Mouse (Mus musculus): ENCODE measurements around the gene Fggy. TPM values are rescaled to one million over a fixed set of nuclear protein-coding genes. Genes with fewer than 3 reads are reported as not detected.
A peak's percentile ranks its signal among the peaks of the same experiment; 100 is the strongest.

Gene Fggy
- polyA plus RNA-seq, 1 experiment from 2014 or later = 10.9 TPM

GRCm38 (mm10) chr4:95556663-95557332 lies 509 bp upstream of the Fggy start:
- H3K4me2 ChIP-seq = peak overlapping the region; percentile 74
- peaks cover 6% of the 10 kb centered on the region; the same call in 1 of the 2 replicates for H3K4me1 ChIP-seq
- WGBS = 22% methylated on average over 16 of the region's 16 CpGs
- H3K4me3 ChIP-seq (replicated peaks) = peak overlapping the region; percentile 43
- ATAC-seq (ENCODE audit: insufficient read depth, low FRiP score, low read depth) = no peak
- H3K9ac ChIP-seq = peak overlapping the region; percentile 17; the same call in 1 of the 2 replicates
- H3K9me3 ChIP-seq = no peaks in the 10 kb centered on the region
- H3K27ac ChIP-seq = peak overlapping the region; percentile 93
- no peaks in the 10 kb centered on the region for H3K27me3 ChIP-seq (replicated peaks)
- no peaks in the 10 kb centered on the region for H3K36me3 ChIP-seq

DNA sequence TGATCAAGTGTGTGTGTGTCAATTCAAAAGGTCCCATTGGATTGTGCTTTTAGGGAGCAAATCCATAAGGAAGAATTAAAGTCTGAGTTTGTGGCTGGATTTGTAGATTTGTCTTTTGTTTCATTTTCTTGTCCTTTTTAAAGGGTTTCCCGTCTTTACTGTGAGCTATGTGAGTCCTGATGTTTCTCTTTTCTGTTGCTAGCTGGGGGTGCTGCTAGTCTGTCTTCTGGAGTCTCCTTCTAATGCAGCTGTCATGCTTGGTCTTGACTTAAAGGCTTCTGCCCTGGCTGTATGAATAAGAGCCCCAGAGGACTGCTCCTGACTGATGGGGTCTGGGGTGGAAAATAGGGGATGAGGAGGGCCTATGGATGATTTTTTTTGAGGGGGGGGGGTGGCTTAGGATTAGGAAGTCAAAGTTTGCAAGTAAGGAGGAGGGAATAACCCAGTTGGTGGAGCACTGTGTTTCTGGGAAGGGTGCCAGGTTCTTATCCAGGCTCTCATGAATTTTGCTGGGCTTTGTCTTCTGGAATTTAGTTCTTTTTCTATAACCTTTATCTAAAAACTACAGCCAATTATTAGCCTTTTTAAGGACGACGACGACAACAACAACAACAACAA lies 1.1 kb downstream of the Fggy start:
- peaks cover 6% of the 10 kb centered on the region; the same call in 1 of the 2 replicates for H3K4me1 ChIP-seq
- H3K36me3 ChIP-seq = no peaks in the 10 kb centered on the region
- H3K9me3 ChIP-seq = no peaks in the 10 kb centered on the region
- no peak overlapping the region for H3K4me3 ChIP-seq (replicated peaks)
- no peak overlapping the region for H3K9ac ChIP-seq
- H3K4me2 ChIP-seq = no peak overlapping the region
- peak overlapping the region; percentile 93 for H3K27ac ChIP-seq
- no peaks in the 10 kb centered on the region for H3K27me3 ChIP-seq (replicated peaks)
- no peak for ATAC-seq (ENCODE audit: insufficient read depth, low FRiP score, low read depth)
- WGBS = 60% methylated on average over 4 of the region's 4 CpGs

DNA sequence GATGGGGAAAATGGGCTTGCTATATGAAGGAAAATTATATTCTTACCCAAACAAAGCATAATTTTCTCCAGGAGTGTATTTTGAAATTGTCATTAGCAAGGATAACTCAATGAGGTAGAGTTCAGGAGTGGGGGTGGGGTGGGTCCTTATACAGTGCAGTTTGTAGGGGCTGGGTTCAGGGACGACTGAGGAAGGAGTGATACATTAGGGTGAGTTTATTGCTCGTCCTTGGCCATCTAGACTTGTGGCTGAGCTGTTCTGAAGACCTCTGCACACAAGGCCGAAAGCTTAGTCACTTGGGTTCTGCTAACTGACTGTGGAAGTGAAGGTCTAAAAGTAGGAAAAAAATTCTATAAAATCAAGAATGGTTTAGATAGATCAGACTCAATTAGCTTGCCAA lies 14.3 kb downstream of the Fggy start:
- H3K27me3 ChIP-seq (replicated peaks) = no peaks in the 10 kb centered on the region
- no peaks in the 10 kb centered on the region for H3K4me1 ChIP-seq
- no peak overlapping the region for H3K9ac ChIP-seq
- no peak overlapping the region for H3K4me3 ChIP-seq (replicated peaks)
- WGBS = 78% methylated on average over 3 of the region's 3 CpGs
- ATAC-seq (ENCODE audit: insufficient read depth, low FRiP score, low read depth) = no peak
- H3K27ac ChIP-seq = no peak overlapping the region
- no peak overlapping the region for H3K4me2 ChIP-seq
- H3K36me3 ChIP-seq = no peaks in the 10 kb centered on the region
- no peaks in the 10 kb centered on the region for H3K9me3 ChIP-seq

DNA sequence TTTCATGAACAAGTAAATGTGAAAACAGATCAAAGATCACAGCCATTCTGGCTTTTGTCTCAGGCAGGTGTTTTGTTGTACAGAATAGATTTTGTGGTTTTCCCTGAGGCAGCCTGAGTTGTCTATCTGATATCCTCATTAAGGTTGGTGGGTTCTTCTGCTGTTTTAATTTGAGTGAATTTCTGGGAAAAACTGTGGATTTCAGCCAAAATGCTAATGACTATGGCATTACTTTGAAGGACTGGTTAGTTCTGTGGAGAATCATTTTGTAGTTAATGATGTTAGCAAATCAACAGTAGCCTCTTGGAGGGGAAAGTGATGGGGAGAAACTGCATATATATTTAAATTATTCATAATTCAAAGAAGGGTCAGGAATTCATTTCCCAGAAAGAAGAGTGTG lies 16.4 kb downstream of the Fggy start:
- H3K27me3 ChIP-seq (replicated peaks) = no peaks in the 10 kb centered on the region
- no peaks in the 10 kb centered on the region for H3K9me3 ChIP-seq
- H3K4me3 ChIP-seq (replicated peaks) = no peak overlapping the region
- no peaks in the 10 kb centered on the region for H3K4me1 ChIP-seq
- no peak overlapping the region for H3K4me2 ChIP-seq
- ATAC-seq (ENCODE audit: insufficient read depth, low FRiP score, low read depth) = no peak
- H3K36me3 ChIP-seq = no peaks in the 10 kb centered on the region
- no peak overlapping the region for H3K9ac ChIP-seq
- H3K27ac ChIP-seq = no peak overlapping the region

DNA sequence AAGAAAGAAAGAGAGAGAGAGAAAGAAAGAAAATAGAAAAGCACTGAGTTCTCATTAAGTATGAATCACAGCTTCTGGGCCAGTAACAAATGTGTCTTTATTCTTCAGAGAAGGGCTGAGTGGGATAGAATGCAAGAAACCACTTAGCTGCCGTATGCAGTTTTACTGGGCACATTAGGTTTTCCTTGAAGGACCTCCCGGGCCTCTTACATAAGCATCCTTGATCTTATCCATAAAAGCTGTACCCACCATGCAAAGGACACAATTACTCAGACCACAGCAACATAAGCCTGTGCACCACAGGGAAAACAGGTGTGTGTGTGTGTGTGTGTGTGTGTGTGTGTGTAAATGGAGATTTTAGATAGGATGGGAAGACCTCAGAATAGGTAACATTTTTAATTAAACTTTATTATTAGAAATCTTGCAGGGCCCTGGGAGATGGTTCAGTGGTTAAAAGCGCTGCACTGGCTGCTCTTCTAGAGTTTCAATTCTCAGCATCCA lies 18.2 kb downstream of the Fggy start:
- WGBS = 79% methylated on average over 3 of the region's 3 CpGs
- H3K27ac ChIP-seq = no peak overlapping the region
- no peaks in the 10 kb centered on the region for H3K4me1 ChIP-seq
- H3K9me3 ChIP-seq = no peaks in the 10 kb centered on the region
- no peak for ATAC-seq (ENCODE audit: insufficient read depth, low FRiP score, low read depth)
- no peaks in the 10 kb centered on the region for H3K36me3 ChIP-seq
- no peak overlapping the region for H3K9ac ChIP-seq
- no peak overlapping the region for H3K4me3 ChIP-seq (replicated peaks)
- H3K4me2 ChIP-seq = no peak overlapping the region
- no peaks in the 10 kb centered on the region for H3K27me3 ChIP-seq (replicated peaks)

DNA sequence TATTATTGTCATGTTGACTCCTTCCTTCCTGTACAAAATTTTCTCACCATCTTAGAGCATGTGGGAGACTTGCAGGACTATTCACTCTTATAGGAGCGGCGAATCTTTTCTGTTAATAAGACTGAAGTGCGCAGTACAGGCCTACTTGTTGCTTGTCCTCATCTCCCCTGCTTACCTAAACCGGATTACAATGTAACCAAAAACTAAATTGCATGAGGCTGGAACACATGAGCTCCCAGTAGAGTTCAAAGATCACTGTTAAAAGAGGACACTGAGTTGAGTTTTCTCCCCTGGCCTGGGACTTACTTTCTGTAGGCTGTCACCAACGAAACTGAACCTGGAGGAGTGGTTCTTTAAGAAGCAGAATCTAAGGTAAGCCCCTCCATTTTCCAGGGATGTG lies 21.9 kb downstream of the Fggy start:
- no peaks in the 10 kb centered on the region for H3K4me1 ChIP-seq
- no peak for ATAC-seq (ENCODE audit: insufficient read depth, low FRiP score, low read depth)
- 83% methylated on average over 5 of the region's 5 CpGs for WGBS

GRCm38 (mm10) chr4:95584107-95584762 lies 26.9 kb downstream of the Fggy start:
- 73% methylated on average over 4 of the region's 4 CpGs for WGBS
- Histone ChIP-seq H3K4me1 (no peaks in the 10 kb centered on the region), H3K9me3 (no peaks in the 10 kb centered on the region), H3K27ac (no peak overlapping the region), H3K9ac (no peak overlapping the region), H3K4me2 (no peak overlapping the region), H3K4me3 (replicated peaks) (no peak overlapping the region), H3K27me3 (replicated peaks) (no peaks in the 10 kb centered on the region), H3K36me3 (no peaks in the 10 kb centered on the region)
- no peak for ATAC-seq (ENCODE audit: insufficient read depth, low FRiP score, low read depth)

More for the DNA sequence above, 21.9 kb downstream of the Fggy start:
- Histone ChIP-seq H3K9me3 (no peaks in the 10 kb centered on the region), H3K4me2 (no peak overlapping the region), H3K9ac (no peak overlapping the region), H3K27me3 (replicated peaks) (no peaks in the 10 kb centered on the region), H3K4me3 (replicated peaks) (no peak overlapping the region), H3K36me3 (no peaks in the 10 kb centered on the region), H3K27ac (no peak overlapping the region)

GRCm38 (mm10) chr4:95586274-95587001 lies 29.1 kb downstream of the Fggy start:
- no peaks in the 10 kb centered on the region for H3K9me3 ChIP-seq
- H3K36me3 ChIP-seq = no peaks in the 10 kb centered on the region
- H3K4me3 ChIP-seq (replicated peaks) = no peak overlapping the region
- ATAC-seq (ENCODE audit: insufficient read depth, low FRiP score, low read depth) = no peak
- no peak overlapping the region for H3K4me2 ChIP-seq
- 56% methylated on average over 4 of the region's 4 CpGs for WGBS
- no peaks in the 10 kb centered on the region for H3K4me1 ChIP-seq
- no peaks in the 10 kb centered on the region for H3K27me3 ChIP-seq (replicated peaks)
- H3K27ac ChIP-seq = no peak overlapping the region
- H3K9ac ChIP-seq = no peak overlapping the region

- no peak overlapping the region for H3K4me2 ChIP-seq
- WGBS = 80% methylated on average over 2 of the region's 2 CpGs
- no peaks in the 10 kb centered on the region for H3K27me3 ChIP-seq (replicated peaks)
- H3K36me3 ChIP-seq = no peaks in the 10 kb centered on the region
- ATAC-seq (ENCODE audit: insufficient read depth, low FRiP score, low read depth) = no peak
- no peak overlapping the region for H3K4me3 ChIP-seq (replicated peaks)
- no peaks in the 10 kb centered on the region for H3K9me3 ChIP-seq
- no peak overlapping the region for H3K27ac ChIP-seq
- no peaks in the 10 kb centered on the region for H3K4me1 ChIP-seq
- no peak overlapping the region for H3K9ac ChIP-seq
Measured at GRCm38 (mm10) chr4:95588722-95589283, 31.5 kb downstream of the Fggy start.

DNA sequence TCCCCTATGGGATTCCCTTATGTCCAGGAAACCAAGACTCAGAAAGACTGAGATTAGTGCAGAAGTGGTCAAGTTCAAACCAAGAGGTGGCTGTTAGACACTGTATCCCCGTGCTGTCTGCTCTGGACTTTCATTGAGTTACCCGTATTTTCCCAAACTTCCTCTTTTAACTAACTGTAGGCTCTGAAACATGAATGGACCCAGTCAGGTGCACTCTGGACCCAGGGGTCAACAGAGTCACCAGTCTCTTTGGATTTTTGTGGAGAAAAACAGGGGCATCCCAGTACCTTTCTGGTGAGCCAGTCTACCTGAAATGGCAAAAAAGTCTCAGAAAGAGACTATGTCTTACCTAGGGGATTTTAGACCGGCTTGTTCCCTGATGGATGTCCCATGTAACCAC lies 33.6 kb downstream of the Fggy start:
- WGBS = 80% methylated on average over 3 of the region's 3 CpGs
- Histone ChIP-seq H3K4me1 (no peaks in the 10 kb centered on the region), H3K4me3 (replicated peaks) (no peak overlapping the region), H3K4me2 (no peak overlapping the region), H3K27ac (no peak overlapping the region), H3K27me3 (replicated peaks) (no peaks in the 10 kb centered on the region), H3K9me3 (no peaks in the 10 kb centered on the region), H3K36me3 (no peaks in the 10 kb centered on the region), H3K9ac (no peak overlapping the region)
- no peak for ATAC-seq (ENCODE audit: insufficient read depth, low FRiP score, low read depth)

DNA sequence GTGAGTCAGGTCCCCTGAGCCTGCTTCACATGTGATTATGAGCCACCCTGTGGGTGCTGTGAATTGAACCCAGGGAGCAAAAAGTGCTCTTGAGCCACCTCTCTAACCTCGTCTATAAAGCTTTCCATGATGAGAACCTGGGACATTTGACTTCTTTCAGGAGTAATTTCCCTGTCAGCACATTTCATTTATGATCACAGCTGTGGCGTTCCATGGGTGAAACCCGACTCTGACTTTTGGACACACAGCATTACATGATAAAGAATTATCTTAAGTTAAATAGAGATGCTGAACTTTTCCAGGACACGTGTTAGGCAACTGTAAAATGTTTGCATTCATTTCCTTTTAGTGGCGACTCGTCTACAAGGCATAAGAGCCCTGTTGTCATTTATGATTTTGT lies 39.9 kb downstream of the Fggy start:
- Histone ChIP-seq H3K9ac (no peak overlapping the region), H3K27me3 (replicated peaks) (no peaks in the 10 kb centered on the region), H3K27ac (no peak overlapping the region), H3K36me3 (no peaks in the 10 kb centered on the region), H3K4me2 (no peak overlapping the region), H3K9me3 (no peaks in the 10 kb centered on the region), H3K4me1 (no peaks in the 10 kb centered on the region), H3K4me3 (replicated peaks) (no peak overlapping the region)
- no peak for ATAC-seq (ENCODE audit: insufficient read depth, low FRiP score, low read depth)
- WGBS = 55% methylated on average over 6 of the region's 6 CpGs
